Mouse (Mus musculus): Measurements from ENCODE around the gene Ift74. TPM values are rescaled to one million over a fixed set of nuclear protein-coding genes. Genes with fewer than 3 reads are reported as not detected.
A peak's percentile ranks its signal among the peaks of the same experiment; 100 is the strongest.
"Not testable (repeated sequence)": the region's sequence is repeated elsewhere in the genome, so short reads cannot be mapped to it uniquely, and the experiment has no call there.

The Ift74 gene
- total RNA-seq (2017): 35.6 and 35.8 TPM in 2 replicates

GRCm38 (mm10) chr4:94613972-94614626 is at the start of gene Ift74:
Ift74 (plus strand) TSS chr4:94614491.
- ATAC-seq (replicated peaks in 1 of 2; ENCODE audit: insufficient read depth in 1 of 2, low FRiP score in 2 of 2, low TSS enrichment in 1 of 2, low read depth in 1 of 2, poor library complexity in 2 of 2, severe bottlenecking in 2 of 2): peak; percentile 100

- ATAC-seq (replicated peaks in 1 of 2; ENCODE audit: insufficient read depth in 1 of 2, low FRiP score in 2 of 2, low TSS enrichment in 1 of 2, low read depth in 1 of 2, poor library complexity in 2 of 2, severe bottlenecking in 2 of 2): no peak
These were observed 41.6 kb upstream of the Ift74 start for GRCm38 (mm10) chr4:94572677-94573076.

GRCm38 (mm10) chr4:94591765-94592381 is 22.4 kb upstream of the Ift74 start:
- ATAC-seq (replicated peaks in 1 of 2; ENCODE audit: insufficient read depth in 1 of 2, low FRiP score in 2 of 2, low TSS enrichment in 1 of 2, low read depth in 1 of 2, poor library complexity in 2 of 2, severe bottlenecking in 2 of 2): no peak

- no peak for ATAC-seq (replicated peaks in 1 of 2; ENCODE audit: insufficient read depth in 1 of 2, low FRiP score in 2 of 2, low TSS enrichment in 1 of 2, low read depth in 1 of 2, poor library complexity in 2 of 2, severe bottlenecking in 2 of 2)
These were observed 21.6 kb upstream of the Ift74 start for GRCm38 (mm10) chr4:94592709-94593108.

GRCm38 (mm10) chr4:94601395-94601794 is 12.9 kb upstream of the Ift74 start:
- no peak for ATAC-seq (replicated peaks in 1 of 2; ENCODE audit: insufficient read depth in 1 of 2, low FRiP score in 2 of 2, low TSS enrichment in 1 of 2, low read depth in 1 of 2, poor library complexity in 2 of 2, severe bottlenecking in 2 of 2)

GRCm38 (mm10) chr4:94602496-94603030 is 11.7 kb upstream of the Ift74 start:
- peak; percentile 4 to 31; a peak in 3 of 4 replicates for ATAC-seq (replicated peaks in 1 of 2; ENCODE audit: insufficient read depth in 1 of 2, low FRiP score in 2 of 2, low TSS enrichment in 1 of 2, low read depth in 1 of 2, poor library complexity in 2 of 2, severe bottlenecking in 2 of 2)

- peak; percentile 97 to 98 for ATAC-seq (replicated peaks in 1 of 2; ENCODE audit: insufficient read depth in 1 of 2, low FRiP score in 2 of 2, low TSS enrichment in 1 of 2, low read depth in 1 of 2, poor library complexity in 2 of 2, severe bottlenecking in 2 of 2)
These were observed 11.2 kb upstream of the Ift74 start, which contains the start of gene Plaa for GRCm38 (mm10) chr4:94603031-94603629. Plaa (minus strand) TSS chr4:94603244.

GRCm38 (mm10) chr4:94604452-94605019 is 9.8 kb upstream of the Ift74 start:
- no peak for ATAC-seq (replicated peaks in 1 of 2; ENCODE audit: insufficient read depth in 1 of 2, low FRiP score in 2 of 2, low TSS enrichment in 1 of 2, low read depth in 1 of 2, poor library complexity in 2 of 2, severe bottlenecking in 2 of 2)

GRCm38 (mm10) chr4:94605591-94605990 is 8.7 kb upstream of the Ift74 start:
- ATAC-seq (replicated peaks in 1 of 2; ENCODE audit: insufficient read depth in 1 of 2, low FRiP score in 2 of 2, low TSS enrichment in 1 of 2, low read depth in 1 of 2, poor library complexity in 2 of 2, severe bottlenecking in 2 of 2): no peak

- ATAC-seq (replicated peaks in 1 of 2; ENCODE audit: insufficient read depth in 1 of 2, low FRiP score in 2 of 2, low TSS enrichment in 1 of 2, low read depth in 1 of 2, poor library complexity in 2 of 2, severe bottlenecking in 2 of 2): no peak
These were observed 4.0 kb upstream of the Ift74 start for GRCm38 (mm10) chr4:94610339-94610738.

GRCm38 (mm10) chr4:94614627-94615006 is 326 bp downstream of the Ift74 start:
- ATAC-seq (replicated peaks in 1 of 2; ENCODE audit: insufficient read depth in 1 of 2, low FRiP score in 2 of 2, low TSS enrichment in 1 of 2, low read depth in 1 of 2, poor library complexity in 2 of 2, severe bottlenecking in 2 of 2): peak; percentile 28 to 50; a peak in 3 of 4 replicates

GRCm38 (mm10) chr4:94620077-94620476 is 5.8 kb downstream of the Ift74 start:
- ATAC-seq (replicated peaks in 1 of 2; ENCODE audit: insufficient read depth in 1 of 2, low FRiP score in 2 of 2, low TSS enrichment in 1 of 2, low read depth in 1 of 2, poor library complexity in 2 of 2, severe bottlenecking in 2 of 2): no peak

- ATAC-seq (replicated peaks in 1 of 2; ENCODE audit: insufficient read depth in 1 of 2, low FRiP score in 2 of 2, low TSS enrichment in 1 of 2, low read depth in 1 of 2, poor library complexity in 2 of 2, severe bottlenecking in 2 of 2): no peak
These were observed 28.9 kb downstream of the Ift74 start for GRCm38 (mm10) chr4:94643141-94643540.

GRCm38 (mm10) chr4:94649920-94650319 is 35.6 kb downstream of the Ift74 start, which contains the start of gene Lrrc19:
Lrrc19 (minus strand) TSS chr4:94650144.
- no peak for ATAC-seq (replicated peaks in 1 of 2; ENCODE audit: insufficient read depth in 1 of 2, low FRiP score in 2 of 2, low TSS enrichment in 1 of 2, low read depth in 1 of 2, poor library complexity in 2 of 2, severe bottlenecking in 2 of 2)

GRCm38 (mm10) chr4:94650426-94651175 is 36.3 kb downstream of the Ift74 start:
- ATAC-seq (replicated peaks in 1 of 2; ENCODE audit: insufficient read depth in 1 of 2, low FRiP score in 2 of 2, low TSS enrichment in 1 of 2, low read depth in 1 of 2, poor library complexity in 2 of 2, severe bottlenecking in 2 of 2): not testable (repeated sequence)

GRCm38 (mm10) chr4:94669718-94670117 is 55.4 kb downstream of the Ift74 start:
- peak; percentile 83 to 84 for ATAC-seq (replicated peaks in 1 of 2; ENCODE audit: insufficient read depth in 1 of 2, low FRiP score in 2 of 2, low TSS enrichment in 1 of 2, low read depth in 1 of 2, poor library complexity in 2 of 2, severe bottlenecking in 2 of 2)

GRCm38 (mm10) chr4:94680662-94681061 is 66.4 kb downstream of the Ift74 start:
- ATAC-seq (replicated peaks in 1 of 2; ENCODE audit: insufficient read depth in 1 of 2, low FRiP score in 2 of 2, low TSS enrichment in 1 of 2, low read depth in 1 of 2, poor library complexity in 2 of 2, severe bottlenecking in 2 of 2): no peak
